Mouse (Mus musculus) kidney, postnatal 4 days (tissue): ENCODE data around the gene Psmd7.
"Not testable (repeated sequence)": the region's sequence is repeated elsewhere in the genome, so short reads cannot be mapped to it uniquely, and the experiment has no call there.

ENCODE experiments used
- DNase-seq, 2 experiments: peaks; one replicate each; pipeline ENCODE4 v3.0.0; 2021; ENCODE audit warnings: mixed read lengths in 2 of 2

Psmd7 gene

GRCm38 (mm10) chr8:107587995-107588780 lies at the start of gene Psmd7:
Psmd7 (minus strand) TSS chr8:107588464.
- DNase-seq = peak; percentile 96 to 97

- no peak for DNase-seq
Observed at GRCm38 (mm10) chr8:107633734-107634133, 45.5 kb upstream of the Psmd7 start.

- DNase-seq = no peak
Observed at GRCm38 (mm10) chr8:107629701-107630100, 41.4 kb upstream of the Psmd7 start.

- DNase-seq = peak; percentile 56 to 60
Observed at GRCm38 (mm10) chr8:107628501-107629149, 40.4 kb upstream of the Psmd7 start.

GRCm38 (mm10) chr8:107627881-107628280 lies 39.6 kb upstream of the Psmd7 start:
- DNase-seq = no peak

- DNase-seq = not testable (repeated sequence)
Observed at GRCm38 (mm10) chr8:107624301-107624700, 36.0 kb upstream of the Psmd7 start.

- DNase-seq = no peak
Observed at GRCm38 (mm10) chr8:107621930-107622623, 33.8 kb upstream of the Psmd7 start.

GRCm38 (mm10) chr8:107621136-107621535 lies 32.9 kb upstream of the Psmd7 start:
- no peak for DNase-seq

GRCm38 (mm10) chr8:107618499-107618898 lies 30.2 kb upstream of the Psmd7 start:
- DNase-seq = no peak

GRCm38 (mm10) chr8:107613411-107613810 lies 25.1 kb upstream of the Psmd7 start:
- no peak for DNase-seq

GRCm38 (mm10) chr8:107610845-107611244 lies 22.6 kb upstream of the Psmd7 start:
- DNase-seq = no peak

- no peak for DNase-seq
Observed at GRCm38 (mm10) chr8:107608751-107609150, 20.5 kb upstream of the Psmd7 start.

GRCm38 (mm10) chr8:107603026-107603425 lies 14.8 kb upstream of the Psmd7 start:
- DNase-seq = peak; percentile 84 to 85

GRCm38 (mm10) chr8:107599691-107600090 lies 11.4 kb upstream of the Psmd7 start:
- no peak for DNase-seq

GRCm38 (mm10) chr8:107597731-107598130 lies 9.5 kb upstream of the Psmd7 start:
- DNase-seq = no peak

GRCm38 (mm10) chr8:107594817-107595216 lies 6.6 kb upstream of the Psmd7 start:
- no peak for DNase-seq

- no peak for DNase-seq
Observed at GRCm38 (mm10) chr8:107593967-107594729, 5.9 kb upstream of the Psmd7 start.

- DNase-seq = peak; percentile 32 to 56
Observed at GRCm38 (mm10) chr8:107587429-107587994, 752 bp downstream of the Psmd7 start.

- no peak for DNase-seq
Observed at GRCm38 (mm10) chr8:107582136-107582535, 6.1 kb downstream of the Psmd7 start.

GRCm38 (mm10) chr8:107581536-107581935 lies 6.7 kb downstream of the Psmd7 start:
- no peak for DNase-seq

GRCm38 (mm10) chr8:107580879-107581278 lies 7.4 kb downstream of the Psmd7 start:
- DNase-seq = no peak

GRCm38 (mm10) chr8:107578541-107578940 lies 9.7 kb downstream of the Psmd7 start:
- no peak for DNase-seq
